Mouse (Mus musculus): ENCODE results near the gene Kmt2e. TPM values are rescaled to one million over a fixed set of nuclear protein-coding genes. Genes with fewer than 3 reads are reported as not detected.

The Kmt2e gene
- polyA plus RNA-seq, 1 experiment from 2014 or later = 86.1 TPM

GRCm38 (mm10) chr5:23500715-23501114 is 66.5 kb downstream of the Kmt2e start:
- 96% methylated on average over 6 of the region's 6 CpGs for WGBS

GRCm38 (mm10) chr5:23501582-23502316 is 67.5 kb downstream of the Kmt2e start:
- Histone ChIP-seq H3K4me3 (no peak overlapping the region), H3K27me3 (ENCODE audit: poor library complexity, severe bottlenecking) (no peaks in the 10 kb centered on the region), H3K36me3 (replicated peaks) (peaks cover 95% of the 10 kb centered on the region), H3K27ac (no peak overlapping the region), H3K9me3 (no peaks in the 10 kb centered on the region), H3K4me1 (no peaks in the 10 kb centered on the region)
- no peak for DNase-seq (ENCODE audit: extremely low spot score, low spot score)
- 78% methylated on average over 13 of the region's 13 CpGs for WGBS

More at GRCm38 (mm10) chr5:23500715-23501114, 66.5 kb downstream of the Kmt2e start:
- H3K27me3 ChIP-seq (ENCODE audit: poor library complexity, severe bottlenecking) = no peaks in the 10 kb centered on the region
- H3K4me3 ChIP-seq = no peak overlapping the region
- H3K9me3 ChIP-seq = no peaks in the 10 kb centered on the region
- peaks cover 100% of the 10 kb centered on the region for H3K36me3 ChIP-seq (replicated peaks)
- no peaks in the 10 kb centered on the region for H3K4me1 ChIP-seq
- DNase-seq (ENCODE audit: extremely low spot score, low spot score) = no peak
- no peak overlapping the region for H3K27ac ChIP-seq

- H3K9me3 ChIP-seq = no peaks in the 10 kb centered on the region
- peaks cover 92% of the 10 kb centered on the region for H3K36me3 ChIP-seq (replicated peaks)
- DNase-seq (ENCODE audit: extremely low spot score, low spot score) = no peak
- H3K27ac ChIP-seq = no peak overlapping the region
- peaks cover 3% of the 10 kb centered on the region for H3K4me1 ChIP-seq
- no peaks in the 10 kb centered on the region for H3K27me3 ChIP-seq (ENCODE audit: poor library complexity, severe bottlenecking)
- 80% methylated on average over 11 of the region's 13 CpGs for WGBS
- H3K4me3 ChIP-seq = no peak overlapping the region
Observed at GRCm38 (mm10) chr5:23502317-23502937, 68.2 kb downstream of the Kmt2e start.

- no peak overlapping the region for H3K4me3 ChIP-seq
- peaks cover 18% of the 10 kb centered on the region for H3K4me1 ChIP-seq
- H3K27me3 ChIP-seq (ENCODE audit: poor library complexity, severe bottlenecking) = no peaks in the 10 kb centered on the region
- H3K27ac ChIP-seq = no peak overlapping the region
- no peak for DNase-seq (ENCODE audit: extremely low spot score, low spot score)
- WGBS = 96% methylated on average over 3 of the region's 3 CpGs
- H3K9me3 ChIP-seq = no peaks in the 10 kb centered on the region
- peaks cover 85% of the 10 kb centered on the region for H3K36me3 ChIP-seq (replicated peaks)
Observed at GRCm38 (mm10) chr5:23505578-23505977, 71.3 kb downstream of the Kmt2e start.

- no peaks in the 10 kb centered on the region for H3K27me3 ChIP-seq (ENCODE audit: poor library complexity, severe bottlenecking)
- no peak overlapping the region for H3K27ac ChIP-seq
- 77% methylated on average over 4 of the region's 4 CpGs for WGBS
- no peak overlapping the region for H3K4me3 ChIP-seq
- DNase-seq (ENCODE audit: extremely low spot score, low spot score) = no peak
- peaks cover 82% of the 10 kb centered on the region for H3K36me3 ChIP-seq (replicated peaks)
- no peaks in the 10 kb centered on the region for H3K9me3 ChIP-seq
- H3K4me1 ChIP-seq = peaks cover 18% of the 10 kb centered on the region
Observed at GRCm38 (mm10) chr5:23507210-23507609, 73.0 kb downstream of the Kmt2e start.

GRCm38 (mm10) chr5:23508630-23509029 is 74.4 kb downstream of the Kmt2e start:
- no peak overlapping the region for H3K4me3 ChIP-seq
- H3K9me3 ChIP-seq = no peaks in the 10 kb centered on the region
- no peak for DNase-seq (ENCODE audit: extremely low spot score, low spot score)
- 87% methylated on average over 6 of the region's 6 CpGs for WGBS
- peaks cover 81% of the 10 kb centered on the region for H3K36me3 ChIP-seq (replicated peaks)
- H3K27me3 ChIP-seq (ENCODE audit: poor library complexity, severe bottlenecking) = no peaks in the 10 kb centered on the region
- no peak overlapping the region for H3K27ac ChIP-seq
- peaks cover 18% of the 10 kb centered on the region for H3K4me1 ChIP-seq

- Histone ChIP-seq H3K27ac (no peak overlapping the region), H3K27me3 (ENCODE audit: poor library complexity, severe bottlenecking) (no peaks in the 10 kb centered on the region), H3K4me1 (peaks cover 18% of the 10 kb centered on the region), H3K4me3 (no peak overlapping the region), H3K9me3 (no peaks in the 10 kb centered on the region), H3K36me3 (replicated peaks) (peaks cover 80% of the 10 kb centered on the region)
- no peak for DNase-seq (ENCODE audit: extremely low spot score, low spot score)
- WGBS = 94% methylated on average over 5 of the region's 5 CpGs
Observed at GRCm38 (mm10) chr5:23511456-23511855, 77.2 kb downstream of the Kmt2e start.

- H3K36me3 ChIP-seq (replicated peaks) = peaks cover 82% of the 10 kb centered on the region
- H3K9me3 ChIP-seq = no peaks in the 10 kb centered on the region
- no peak for DNase-seq (ENCODE audit: extremely low spot score, low spot score)
- 91% methylated on average over 7 of the region's 7 CpGs for WGBS
- H3K27ac ChIP-seq = no peak overlapping the region
- H3K4me1 ChIP-seq = peaks cover 13% of the 10 kb centered on the region
- no peaks in the 10 kb centered on the region for H3K27me3 ChIP-seq (ENCODE audit: poor library complexity, severe bottlenecking)
- no peak overlapping the region for H3K4me3 ChIP-seq
Observed at GRCm38 (mm10) chr5:23512556-23512955, 78.3 kb downstream of the Kmt2e start.

- Histone ChIP-seq H3K27me3 (ENCODE audit: poor library complexity, severe bottlenecking) (no peaks in the 10 kb centered on the region), H3K36me3 (replicated peaks) (peaks cover 84% of the 10 kb centered on the region), H3K27ac (no peak overlapping the region), H3K4me3 (no peak overlapping the region), H3K4me1 (peaks cover 10% of the 10 kb centered on the region), H3K9me3 (no peaks in the 10 kb centered on the region)
- no peak for DNase-seq (ENCODE audit: extremely low spot score, low spot score)
- WGBS = 96% methylated on average over 13 of the region's 13 CpGs
Observed at GRCm38 (mm10) chr5:23513468-23513867, 79.2 kb downstream of the Kmt2e start.

GRCm38 (mm10) chr5:23515038-23515437 is 80.8 kb downstream of the Kmt2e start:
- H3K9me3 ChIP-seq = no peaks in the 10 kb centered on the region
- no peak overlapping the region for H3K4me3 ChIP-seq
- H3K36me3 ChIP-seq (replicated peaks) = peaks cover 71% of the 10 kb centered on the region
- H3K27ac ChIP-seq = no peak overlapping the region
- no peaks in the 10 kb centered on the region for H3K27me3 ChIP-seq (ENCODE audit: poor library complexity, severe bottlenecking)
- 95% methylated on average over 10 of the region's 10 CpGs for WGBS
- H3K4me1 ChIP-seq = peaks cover 3% of the 10 kb centered on the region; the same call in 1 of the 2 replicates
- no peak for DNase-seq (ENCODE audit: extremely low spot score, low spot score)

GRCm38 (mm10) chr5:23516962-23517361 is 82.7 kb downstream of the Kmt2e start:
- DNase-seq (ENCODE audit: extremely low spot score, low spot score) = no peak
- no peak overlapping the region for H3K27ac ChIP-seq

GRCm38 (mm10) chr5:23517839-23518238 is 83.6 kb downstream of the Kmt2e start:
- 82% methylated on average over 4 of the region's 4 CpGs for WGBS
- no peaks in the 10 kb centered on the region for H3K27me3 ChIP-seq (ENCODE audit: poor library complexity, severe bottlenecking)

More at GRCm38 (mm10) chr5:23516962-23517361, 82.7 kb downstream of the Kmt2e start:
- 0 out of 2 replicates have a peak, but pooled peaks cover 2% of the 10 kb centered on the region for H3K4me1 ChIP-seq
- no peaks in the 10 kb centered on the region for H3K27me3 ChIP-seq (ENCODE audit: poor library complexity, severe bottlenecking)
- peaks cover 58% of the 10 kb centered on the region for H3K36me3 ChIP-seq (replicated peaks)
- WGBS = 70% methylated on average over 3 of the region's 3 CpGs
- H3K9me3 ChIP-seq = no peaks in the 10 kb centered on the region
- H3K4me3 ChIP-seq = no peak overlapping the region

GRCm38 (mm10) chr5:23518673-23519072 is 84.4 kb downstream of the Kmt2e start:
- Histone ChIP-seq H3K27ac (no peak overlapping the region), H3K27me3 (ENCODE audit: poor library complexity, severe bottlenecking) (no peaks in the 10 kb centered on the region), H3K4me1 (0 out of 2 replicates have a peak, but pooled peaks cover 2% of the 10 kb centered on the region), H3K4me3 (no peak overlapping the region), H3K9me3 (no peaks in the 10 kb centered on the region), H3K36me3 (replicated peaks) (peaks cover 59% of the 10 kb centered on the region)
- DNase-seq (ENCODE audit: extremely low spot score, low spot score) = no peak
- 83% methylated on average over 3 of the region's 3 CpGs for WGBS

More at GRCm38 (mm10) chr5:23517839-23518238, 83.6 kb downstream of the Kmt2e start:
- Histone ChIP-seq H3K27ac (no peak overlapping the region), H3K9me3 (no peaks in the 10 kb centered on the region), H3K36me3 (replicated peaks) (peaks cover 61% of the 10 kb centered on the region), H3K4me3 (no peak overlapping the region), H3K4me1 (0 out of 2 replicates have a peak, but pooled peaks cover 2% of the 10 kb centered on the region)
- no peak for DNase-seq (ENCODE audit: extremely low spot score, low spot score)
